Mouse (Mus musculus): ENCODE data around the gene Slc25a43.

Gene Slc25a43

GRCm38 (mm10) chrX:36823932-36824711 lies 80.7 kb downstream of the Slc25a43 start:
- in situ Hi-C loops (cut with MseI, MboI): no loop called here

- in situ Hi-C loops (cut with MseI, MboI): no loop called here
Measured at GRCm38 (mm10) chrX:36825032-36825431, 81.6 kb downstream of the Slc25a43 start.

Data from mouse trophoblast stem cell (cell line).